In genomic region chr10:12535272-12535671, GRCm38 (mm10) we compare ENCODE assay signal across 13 mouse cellular contexts.
"Had no signal": no experiment of that assay in that cellular context is flagged by ENCODE, and none has a peak within 500 bp of the region (broad histone marks: within the 10 kb centered on the region; RNA-seq: fewer than 3 reads in every experiment).

No protein-coding gene starts in this region.

- ATAC-seq: intestine, postnatal 0 days had no signal

- H3K36me3 ChIP-seq: liver, embryonic 13.5 days; neural tube, embryonic 15.5 days had no signal

- H3K4me3 ChIP-seq: layer of hippocampus, adult 2 months; limb, embryonic 13.5 days; liver, embryonic 13.5 days; myocyte; neural tube, embryonic 15.5 days had no signal

- H3K9ac ChIP-seq: limb, embryonic 13.5 days; liver, embryonic 13.5 days; neural tube, embryonic 15.5 days had no signal

- H3K9me3 ChIP-seq: limb, embryonic 13.5 days; liver, embryonic 13.5 days; neural tube, embryonic 15.5 days had no signal

- H3K27me3 ChIP-seq: limb, embryonic 13.5 days; liver, embryonic 13.5 days; neural tube, embryonic 15.5 days had no signal

- H3K4me1 ChIP-seq: neural tube, embryonic 15.5 days had no signal

- H3K27ac ChIP-seq: layer of hippocampus, adult 2 months; limb, embryonic 13.5 days; liver, embryonic 13.5 days; neural tube, embryonic 15.5 days had no signal

- H3K4me2 ChIP-seq: limb, embryonic 13.5 days; liver, embryonic 13.5 days; neural tube, embryonic 15.5 days had no signal

- DNase-seq: kidney, adult 8-10 months; kidney, postnatal 25 days; left cerebral cortex, postnatal 4 days; liver, embryonic 13.5 days; lung, adult 18-20 months; lung, postnatal 4 days; midbrain, embryonic 14.5 days; thymus, postnatal 4 days had no signal
